Mouse (Mus musculus) hindbrain, postnatal 0 days (tissue): ENCODE data around the gene Mre11a. TPM values are rescaled to one million over a fixed set of nuclear protein-coding genes. Genes with fewer than 3 reads are reported as not detected.

Experiments
- ATAC-seq: fragments of 200-750 bp; cut with Nextera tagmentation; 2 replicates; pipeline ENCODE4 v1.8.0; 2017; ENCODE audit warnings: mild to moderate bottlenecking, moderate TSS enrichment, moderate library complexity
- DNase-seq: peaks from one replicate; pipeline ENCODE4 v3.0.0-alpha.2; 2015; ENCODE audit warnings: low spot score
- H3K27ac ChIP-seq: fragments of 300-500 bp; sonication (generic); 2 replicates; pipeline ENCODE4 v1.5.1; 2014; ENCODE audit warnings: mild to moderate bottlenecking
- H3K27me3 ChIP-seq: fragments of 300-500 bp; sonication (generic); 2 replicates; pipeline ENCODE4 v1.6.1; 2014; ENCODE audit warnings: low read length, mixed read lengths; ENCODE audit not compliant: insufficient read depth
- H3K36me3 ChIP-seq: fragments of 300-500 bp; sonication (generic); 2 replicates; pipeline ENCODE4 v1.6.1; 2014; ENCODE audit warnings: low read length, mixed read lengths; ENCODE audit not compliant: insufficient read depth
- H3K4me1 ChIP-seq: fragments of 300-500 bp; sonication (generic); 2 replicates; pipeline ENCODE4 v1.6.1; 2014; ENCODE audit warnings: antibody characterized with exemption, low read length, mixed read lengths; ENCODE audit not compliant: insufficient read depth
- H3K4me2 ChIP-seq: fragments of 300-500 bp; sonication (generic); 2 replicates; pipeline ENCODE4 v1.6.1; 2014; ENCODE audit warnings: low read depth, mild to moderate bottlenecking, low read length, moderate library complexity, mixed read lengths
- H3K4me3 ChIP-seq: fragments of 300-500 bp; sonication (generic); 2 replicates; pipeline ENCODE4 v1.5.1; 2014; ENCODE audit warnings: low read length
- H3K9ac ChIP-seq: fragments of 300-500 bp; sonication (generic); replicated peaks from 2 replicates; pipeline ENCODE4 v1.6.1; 2014; ENCODE audit warnings: mild to moderate bottlenecking, low read length, moderate library complexity, mixed read lengths
- H3K9me3 ChIP-seq: fragments of 300-500 bp; sonication (generic); 2 replicates; pipeline ENCODE4 v1.6.1; 2016; ENCODE audit warnings: low read length, mixed read lengths
- CTCF ChIP-seq: IDR thresholded peaks from 2 replicates; pipeline ENCODE4 v1.5.1; 2016; ENCODE audit warnings: antibody characterized with exemption, control low read depth, low read depth
- WGBS: fragments of 180-500 bp; shearing (Covaris S2); extraction: QIAGEN DNeasy Blood & Tissue Kit; methylation state at CpG from one replicate; pipeline ENCODE4 v1.1.7; 2014; 5-methylcytosine and 5-hydroxymethylcytosine counted together
- polyA plus RNA-seq: library from polyadenylated mRNA; unstranded; fragments of >200 nt; fragmentation: Nextera tagmentation; extraction: Ambion mirVana; gene quantifications from 2 replicates; pipeline ENCODE4 v1.2.1, GENCODE M21; 2015
- total RNA-seq: library from RNA; depleted of rRNA; stranded (reverse); fragments of >200 nt; gene quantifications from 2 replicates; pipeline ENCODE4 v1.2.3, GENCODE M21; 2014; rRNA removed

The Mre11a gene
- total and polyA plus RNA-seq, 2 experiments from 2014 or later = 6.1 to 8.9 TPM

DNA sequence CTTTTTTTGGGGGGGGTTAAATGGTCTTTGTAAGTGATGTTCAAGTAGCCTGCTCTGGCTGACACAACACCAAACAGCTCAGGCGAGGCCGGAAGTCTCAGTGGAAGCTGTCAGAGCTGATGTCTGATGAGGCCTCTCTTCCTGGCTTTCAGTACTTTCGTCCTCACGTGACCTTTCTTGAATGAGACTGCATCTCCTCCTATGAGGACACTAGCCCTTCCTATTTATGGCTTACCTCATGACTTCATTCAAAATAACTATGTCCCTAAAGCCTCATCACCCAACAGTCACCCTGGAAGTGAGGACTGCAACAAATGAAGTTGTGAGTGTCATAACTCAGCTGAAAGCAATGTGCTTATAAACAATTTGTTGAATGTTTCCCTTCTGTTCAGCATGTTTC lies 100.2 kb downstream of the Mre11a start:
- no peaks in the 10 kb centered on the region for H3K9me3 ChIP-seq
- no peak for TF ChIP-seq CTCF
- H3K27me3 ChIP-seq = no peaks in the 10 kb centered on the region
- H3K4me2 ChIP-seq = no peak overlapping the region
- H3K9ac ChIP-seq = no peak overlapping the region
- H3K4me1 ChIP-seq = no peaks in the 10 kb centered on the region
- ATAC-seq = no peak
- no peaks in the 10 kb centered on the region for H3K36me3 ChIP-seq
- H3K27ac ChIP-seq = no peak overlapping the region
- DNase-seq = no peak
- 68% methylated on average over 4 of the region's 4 CpGs for WGBS
- H3K4me3 ChIP-seq = no peak overlapping the region

DNA sequence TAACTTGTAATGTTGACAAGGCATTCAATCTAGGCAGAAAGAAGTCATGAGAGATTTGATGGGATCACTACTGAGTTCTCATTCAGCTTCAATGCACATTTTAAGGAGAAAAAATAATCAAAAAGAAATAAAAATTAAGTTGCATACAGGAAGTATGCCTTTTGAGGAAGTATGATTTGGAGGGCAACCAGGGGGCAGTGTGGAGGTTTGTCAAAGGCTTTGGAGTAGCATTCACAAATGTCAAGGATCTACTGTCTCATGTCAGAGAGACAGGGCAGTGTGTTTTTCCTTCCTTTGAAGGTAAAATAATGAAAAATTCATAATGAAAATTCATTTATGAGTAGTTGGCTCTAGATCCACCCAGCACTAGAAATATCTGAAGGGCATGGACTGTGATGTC lies 100.7 kb downstream of the Mre11a start:
- 0 out of 2 replicates have a peak, but pooled peaks have one; percentile 16 for TF ChIP-seq CTCF
- H3K4me2 ChIP-seq = no peak overlapping the region
- H3K36me3 ChIP-seq = no peaks in the 10 kb centered on the region
- H3K4me3 ChIP-seq = no peak overlapping the region
- DNase-seq (no peak), ATAC-seq (no peak)
- H3K4me1 ChIP-seq = no peaks in the 10 kb centered on the region
- no peak overlapping the region for H3K9ac ChIP-seq
- no peak overlapping the region for H3K27ac ChIP-seq
- no peaks in the 10 kb centered on the region for H3K9me3 ChIP-seq
- H3K27me3 ChIP-seq = no peaks in the 10 kb centered on the region

- Histone ChIP-seq H3K36me3 (no peaks in the 10 kb centered on the region), H3K4me3 (no peak overlapping the region), H3K4me1 (no peaks in the 10 kb centered on the region), H3K27me3 (no peaks in the 10 kb centered on the region), H3K27ac (no peak overlapping the region), H3K4me2 (no peak overlapping the region), H3K9ac (no peak overlapping the region), H3K9me3 (no peaks in the 10 kb centered on the region)
- TF ChIP-seq CTCF = no peak
- ATAC-seq (no peak), DNase-seq (no peak)
- WGBS = 97% methylated on average over 1 of the region's 1 CpGs
Observed at GRCm38 (mm10) chr9:14885954-14886353, 101.5 kb downstream of the Mre11a start.

Other genes with a start within 250 kb of the Mre11a start
- 22.9 and 27.0 TPM in 2 replicates for gene Amotl1, start 139.6 kb upstream of the Mre11a start, total RNA-seq
- gene Amotl1, start 139.6 kb upstream of the Mre11a start, polyA plus RNA-seq = 4.2 and 4.4 TPM in 2 replicates
- gene Piwil4, start 43.9 kb upstream of the Mre11a start, total RNA-seq = 0.36 and 0.42 TPM in 2 replicates
- 0.48 and 0.66 TPM in 2 replicates for gene Piwil4, start 43.9 kb upstream of the Mre11a start, polyA plus RNA-seq
- 1.5 and 2.8 TPM in 2 replicates for gene Fut4, start 32.3 kb upstream of the Mre11a start, total RNA-seq
- gene Fut4, start 32.3 kb upstream of the Mre11a start, polyA plus RNA-seq = 0.53 TPM in 2 replicates
- gene 1700012B09Rik, start 13.6 kb upstream of the Mre11a start, total RNA-seq = 0.42 and 2.3 TPM in 2 replicates
- 4.0 and 5.0 TPM in 2 replicates for gene 1700012B09Rik, start 13.6 kb upstream of the Mre11a start, polyA plus RNA-seq
- 10.8 and 11.8 TPM in 2 replicates for gene Ankrd49, start 202 bp downstream of the Mre11a start, total RNA-seq
- 24.5 and 24.8 TPM in 2 replicates for gene Ankrd49, start 202 bp downstream of the Mre11a start, polyA plus RNA-seq
- 1.4 and 3.7 TPM in 2 replicates for gene Gpr83, start 75.6 kb downstream of the Mre11a start, total RNA-seq
- 1.8 TPM in 2 replicates for gene Gpr83, start 75.6 kb downstream of the Mre11a start, polyA plus RNA-seq
- not detected in 2 replicates for gene Izumo1r, start 119.3 kb downstream of the Mre11a start, total RNA-seq
- not detected in 2 replicates for gene Izumo1r, start 119.3 kb downstream of the Mre11a start, polyA plus RNA-seq